Mouse (Mus musculus): ENCODE measurements around the gene H6pd.

H6pd gene

DNA sequence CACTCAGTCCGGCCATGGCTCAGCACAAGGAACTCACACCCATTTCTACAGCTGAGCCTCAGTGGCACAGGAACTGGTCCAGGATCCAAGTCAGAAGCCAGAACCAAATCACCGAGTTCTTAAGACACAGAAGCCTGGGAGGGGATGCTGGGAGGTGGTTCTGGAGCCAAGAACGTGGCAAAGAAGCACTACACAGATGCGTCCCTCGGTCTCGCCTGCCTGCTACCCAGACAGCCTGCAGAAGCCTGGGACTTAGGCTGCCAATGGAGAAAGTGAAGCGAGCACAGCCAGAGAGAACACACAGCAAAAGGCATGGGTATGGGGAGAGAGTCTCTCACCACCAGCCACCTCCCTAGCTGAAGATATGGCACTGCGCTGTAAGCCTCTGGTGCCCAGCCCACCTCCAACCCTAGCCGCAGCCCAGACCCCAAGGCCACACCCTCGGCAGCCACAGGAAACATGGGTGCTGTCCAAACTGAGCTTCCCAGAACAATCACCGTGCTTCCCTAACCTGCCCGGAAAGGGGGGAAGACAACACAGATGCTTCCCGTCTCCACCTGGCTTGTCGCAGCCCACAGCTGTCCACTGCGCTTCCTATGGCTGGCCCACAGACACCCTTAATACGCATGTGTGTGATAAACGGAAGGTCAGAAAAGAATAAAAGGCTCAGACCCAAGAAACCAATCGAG, 67.6 kb downstream of the H6pd start:
- no peak for DNase-seq

DNA sequence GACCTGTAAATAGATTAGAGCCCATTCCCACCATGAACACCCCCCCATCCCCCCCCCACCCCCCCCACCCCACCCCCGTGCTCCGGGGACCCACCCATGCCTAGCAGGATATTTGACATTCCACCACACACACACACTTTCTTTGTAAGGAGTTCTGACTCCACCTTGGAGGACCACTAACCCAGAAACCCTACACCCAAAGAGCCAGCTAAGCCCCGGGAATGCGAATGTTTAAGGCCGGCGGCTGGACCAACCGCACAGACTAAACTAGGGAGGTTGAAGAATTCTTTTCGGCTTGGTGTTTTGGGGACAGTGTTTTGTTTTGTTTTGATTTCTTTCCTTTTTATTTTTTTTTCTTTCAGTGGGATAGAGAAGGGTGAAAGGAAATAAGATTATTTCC, 70.1 kb downstream of the H6pd start:
- DNase-seq, result no peak

DNA sequence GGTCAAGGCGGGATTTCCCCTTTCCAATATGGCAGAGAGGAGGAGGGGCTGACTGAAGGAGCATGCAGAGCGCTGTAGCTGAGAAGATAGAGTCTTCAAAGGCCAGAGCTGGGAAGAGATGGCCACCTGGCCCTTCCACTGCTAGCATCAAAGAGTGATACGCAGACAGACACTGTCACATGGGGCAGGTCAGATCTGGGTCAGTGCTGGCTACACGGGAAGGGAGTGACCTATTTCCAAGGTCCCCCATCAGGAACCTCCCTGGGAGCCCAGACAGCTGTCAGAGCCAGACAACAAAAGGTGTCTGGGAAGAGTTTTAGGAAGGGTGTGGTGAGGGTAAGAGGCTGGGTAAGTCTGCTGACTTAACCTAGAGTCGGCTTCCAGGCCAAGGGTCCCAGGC, 71.9 kb downstream of the H6pd start:
- DNase-seq, result no peak

DNA sequence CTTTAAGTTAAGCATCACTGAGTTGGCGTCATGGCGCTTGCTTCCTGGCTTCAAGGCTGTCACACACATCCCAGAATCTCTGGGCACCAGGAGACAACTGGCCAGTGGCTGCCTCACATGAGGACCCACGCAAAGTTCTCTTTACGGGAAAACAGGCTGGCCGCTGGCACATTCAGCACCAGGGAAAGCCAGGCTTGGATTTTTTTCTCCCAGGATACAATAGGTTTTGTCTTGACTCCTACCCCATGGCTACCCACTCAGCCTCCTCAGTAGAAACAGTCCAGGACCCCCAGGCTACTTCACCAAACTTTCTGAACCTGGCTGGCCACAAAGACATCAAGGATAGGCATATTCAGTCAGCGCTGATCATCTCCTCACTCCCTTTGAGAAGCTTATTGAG, 73.4 kb downstream of the H6pd start:
- no peak for DNase-seq

DNA sequence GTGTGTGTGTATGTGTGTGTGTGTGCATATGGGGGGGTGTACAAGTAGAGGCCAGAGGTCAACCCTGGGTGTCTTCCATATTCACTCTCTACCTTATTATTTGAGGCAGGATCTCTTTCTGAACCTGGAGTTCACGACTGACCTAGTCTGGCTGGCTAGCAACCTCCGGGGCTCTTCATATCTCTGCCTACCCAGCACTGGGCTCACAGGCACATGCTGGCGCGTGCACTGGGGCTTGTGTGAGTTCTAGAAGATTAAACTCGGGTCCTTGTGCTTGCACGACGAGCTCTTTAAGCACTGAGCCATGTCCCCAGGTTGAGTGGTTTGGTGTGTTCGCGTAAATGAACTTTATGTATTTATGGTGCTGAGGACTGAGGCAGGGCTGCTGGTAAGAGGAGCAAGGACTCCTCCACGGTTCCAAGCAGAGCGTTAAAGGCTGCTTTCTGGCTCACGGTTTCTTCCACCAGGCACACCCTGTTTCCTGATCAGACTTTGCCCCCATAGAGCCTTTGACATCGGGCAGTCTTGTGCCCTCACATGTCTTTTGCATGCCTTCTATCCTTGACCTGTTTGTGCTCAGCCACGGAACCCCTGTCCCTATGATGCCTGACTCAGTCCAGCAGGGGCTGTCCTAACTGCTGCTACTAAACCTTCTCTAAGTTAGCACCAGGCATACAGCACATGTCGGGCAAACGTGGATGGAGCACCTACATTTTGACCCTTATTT, 75.1 kb downstream of the H6pd start:
- DNase-seq, result no peak

DNA sequence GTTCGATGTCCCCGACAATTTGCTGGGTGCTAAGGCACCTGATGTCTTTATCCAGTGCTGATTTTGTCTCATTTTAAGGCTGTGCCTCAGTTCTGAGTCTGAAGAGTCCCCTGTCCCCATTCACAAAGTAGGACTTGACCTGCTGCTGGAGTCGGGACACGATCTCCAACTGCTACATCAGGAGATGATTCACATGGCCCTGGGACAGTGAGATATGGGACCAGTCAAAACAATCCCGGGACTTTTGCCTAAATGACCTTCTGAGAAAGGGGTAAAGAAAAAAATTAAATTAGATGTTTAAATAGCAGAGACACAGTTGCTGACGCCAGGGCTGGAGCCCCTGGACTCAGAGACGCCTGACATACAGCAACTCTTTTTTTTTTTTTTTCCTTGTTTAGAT, 75.8 kb downstream of the H6pd start:
- DNase-seq, result no peak

DNA sequence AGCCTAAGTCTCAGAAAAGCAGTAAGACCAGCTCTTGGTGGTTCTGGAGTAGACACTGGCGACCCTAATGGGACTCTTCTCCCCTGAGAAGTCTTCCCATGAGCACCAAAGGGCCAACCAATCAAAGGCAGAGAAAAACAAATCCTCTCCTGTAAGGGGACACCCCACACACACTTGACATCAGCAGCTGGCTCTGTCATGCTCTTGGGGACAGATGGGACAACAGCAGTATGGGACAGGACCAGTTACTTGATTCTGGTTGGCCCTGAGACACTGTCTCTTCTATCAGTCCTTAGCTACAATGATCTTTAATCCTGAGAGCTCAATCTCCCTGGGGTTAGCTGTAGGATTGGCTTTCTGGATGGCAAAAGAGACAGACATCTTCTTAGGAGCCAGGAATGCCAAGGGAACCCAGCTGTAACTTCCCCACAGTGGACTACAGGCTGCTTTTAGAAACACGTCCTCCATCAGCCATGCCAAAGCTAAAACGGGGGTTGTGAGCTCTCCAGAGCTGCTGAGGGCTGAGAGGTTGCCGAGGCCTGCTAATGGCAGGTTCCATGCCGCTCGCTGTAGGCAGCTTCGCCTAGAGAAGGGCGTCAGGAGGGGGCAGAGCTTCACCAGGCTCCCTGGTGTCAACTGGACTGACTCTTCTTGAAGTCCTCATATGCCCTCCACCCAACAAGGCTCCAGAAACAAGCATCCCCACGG, 76.6 kb downstream of the H6pd start:
- no peak for DNase-seq

DNA sequence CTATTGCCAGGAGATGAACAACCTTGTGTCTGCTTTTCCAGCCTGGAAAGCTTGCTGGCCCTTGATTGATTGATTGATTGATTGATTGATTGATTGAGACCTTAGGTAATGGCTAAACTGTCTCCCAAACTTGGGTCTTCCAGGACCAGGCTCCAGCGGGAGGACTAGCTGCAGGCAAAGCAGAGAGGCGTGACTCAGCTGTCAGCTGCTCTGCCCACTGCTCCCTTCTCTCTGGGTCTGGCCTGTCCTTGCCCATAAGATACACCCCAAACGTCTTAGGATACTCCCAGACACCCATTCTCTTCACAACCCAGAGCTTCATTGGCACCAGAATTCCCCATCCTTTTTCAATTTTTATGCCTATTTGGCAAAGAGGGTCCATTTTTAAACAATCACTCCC, 78.1 kb downstream of the H6pd start:
- DNase-seq, result no peak
